Mouse (Mus musculus): ENCODE data around the gene Fat1.

Fat1 gene

GRCm38 (mm10) chr8:44961492-44961891, 26.2 kb downstream of the Fat1 start:
- no peak for DNase-seq (ENCODE audit: low spot score in 2 of 2)

- no peak for DNase-seq (ENCODE audit: low spot score in 2 of 2)
Observed at GRCm38 (mm10) chr8:44962572-44963231, 27.5 kb downstream of the Fat1 start.

GRCm38 (mm10) chr8:44967521-44968039, 32.3 kb downstream of the Fat1 start:
- DNase-seq (ENCODE audit: low spot score in 2 of 2): no peak

DNA sequence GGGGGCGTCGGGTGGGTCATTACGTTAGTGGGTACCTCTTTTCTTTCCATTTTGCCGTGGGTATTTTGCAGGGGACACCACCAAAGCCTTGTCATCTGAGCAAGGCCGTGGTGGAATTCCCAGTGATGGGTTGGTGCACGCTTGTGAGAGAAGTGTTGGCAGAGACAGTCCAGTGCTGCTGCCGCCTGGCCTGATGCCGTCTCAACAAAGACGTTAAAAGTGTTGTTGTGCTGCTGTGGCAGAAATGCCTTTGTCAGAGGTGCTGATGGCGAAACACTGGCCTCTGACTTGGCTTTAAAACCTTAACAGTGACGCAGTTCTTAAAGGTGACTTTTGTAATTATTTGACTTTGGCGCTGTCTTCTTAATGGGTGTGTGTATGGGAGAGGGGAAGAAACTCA, 34.8 kb downstream of the Fat1 start:
- DNase-seq (ENCODE audit: low spot score in 2 of 2): no peak

- DNase-seq (ENCODE audit: low spot score in 2 of 2): no peak
Observed at GRCm38 (mm10) chr8:44971346-44971745, 36.1 kb downstream of the Fat1 start.

DNA sequence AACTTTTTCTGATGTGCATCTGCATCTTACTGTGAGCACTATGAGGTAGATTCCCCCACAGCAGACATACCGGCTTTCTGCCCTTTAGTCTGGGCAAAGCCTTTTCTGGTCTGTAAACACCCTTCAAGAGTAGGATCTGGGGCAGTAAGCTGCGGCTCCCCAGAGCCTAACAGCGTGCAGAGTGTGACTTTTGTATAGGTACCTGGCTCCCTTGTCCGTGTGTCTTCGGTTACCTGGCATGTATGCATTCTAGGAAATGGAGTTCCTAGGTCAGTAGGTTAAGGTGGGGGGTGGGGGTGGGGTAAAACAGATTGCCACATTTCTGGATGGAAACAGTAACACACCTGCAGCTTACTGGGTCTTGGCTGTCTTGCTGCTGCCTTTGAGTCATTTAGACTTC, 36.7 kb downstream of the Fat1 start:
- no peak for DNase-seq (ENCODE audit: low spot score in 2 of 2)

- no peak for DNase-seq (ENCODE audit: low spot score in 2 of 2)
Observed at GRCm38 (mm10) chr8:44975113-44975512, 39.9 kb downstream of the Fat1 start.

DNA sequence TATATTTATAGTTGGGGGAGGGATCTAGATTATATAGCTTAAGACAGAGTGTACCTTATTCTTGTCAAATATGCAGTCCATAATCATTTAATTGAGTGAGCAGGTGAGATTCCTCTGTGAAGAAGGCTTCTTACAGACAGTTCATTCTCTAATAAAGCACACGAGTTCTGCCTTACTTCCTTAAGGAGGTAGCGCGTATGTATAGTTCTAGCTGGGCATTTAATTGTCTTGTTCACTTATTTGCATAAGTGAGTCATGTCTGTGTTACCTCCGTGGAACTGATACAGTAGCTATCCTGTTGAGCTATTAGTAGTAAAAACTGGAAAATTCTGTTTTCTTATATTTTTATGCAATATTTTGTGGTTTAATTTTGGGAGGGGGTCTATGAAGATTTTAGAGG, 40.4 kb downstream of the Fat1 start:
- DNase-seq (ENCODE audit: low spot score in 2 of 2): no peak

DNA sequence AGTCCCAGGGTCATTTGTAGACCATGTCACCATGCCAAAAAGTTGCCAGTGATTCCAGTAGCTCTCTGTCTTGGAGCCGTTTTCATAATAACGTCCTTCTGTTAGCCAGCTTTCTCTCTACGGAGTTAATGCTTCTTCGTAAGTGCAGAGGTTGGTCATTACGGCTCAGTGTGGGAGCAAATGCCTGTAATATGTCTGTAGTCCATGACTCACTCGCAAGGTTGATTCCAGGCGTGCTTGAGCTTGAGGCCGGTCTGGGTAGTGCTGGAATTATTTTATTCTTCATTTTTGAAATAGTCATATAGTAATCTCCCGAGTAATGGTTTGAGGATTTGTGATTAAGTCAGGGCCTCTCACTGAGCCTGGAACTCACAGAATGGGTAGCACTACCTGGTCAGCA, 43.4 kb downstream of the Fat1 start:
- DNase-seq (ENCODE audit: low spot score in 2 of 2): no peak

DNA sequence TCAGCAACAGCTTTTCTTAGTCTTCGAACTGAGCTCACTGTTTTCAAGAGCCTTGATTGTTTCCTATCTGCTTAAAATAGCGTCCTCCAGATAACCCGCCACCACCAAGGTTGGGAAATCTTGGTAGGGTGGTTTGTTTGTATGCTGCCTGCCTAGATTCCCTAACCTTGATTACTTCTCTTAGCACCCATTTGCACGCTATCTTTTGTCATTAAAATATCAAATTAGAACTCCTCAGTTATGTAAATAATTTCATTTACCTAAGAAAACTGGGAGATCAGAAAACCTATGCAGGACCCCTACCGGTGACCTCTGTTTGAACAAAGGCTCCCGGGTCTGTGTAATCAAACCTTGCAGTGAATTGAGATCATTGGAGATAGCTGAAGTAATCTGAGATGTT, 44.0 kb downstream of the Fat1 start:
- DNase-seq (ENCODE audit: low spot score in 2 of 2): no peak

DNA sequence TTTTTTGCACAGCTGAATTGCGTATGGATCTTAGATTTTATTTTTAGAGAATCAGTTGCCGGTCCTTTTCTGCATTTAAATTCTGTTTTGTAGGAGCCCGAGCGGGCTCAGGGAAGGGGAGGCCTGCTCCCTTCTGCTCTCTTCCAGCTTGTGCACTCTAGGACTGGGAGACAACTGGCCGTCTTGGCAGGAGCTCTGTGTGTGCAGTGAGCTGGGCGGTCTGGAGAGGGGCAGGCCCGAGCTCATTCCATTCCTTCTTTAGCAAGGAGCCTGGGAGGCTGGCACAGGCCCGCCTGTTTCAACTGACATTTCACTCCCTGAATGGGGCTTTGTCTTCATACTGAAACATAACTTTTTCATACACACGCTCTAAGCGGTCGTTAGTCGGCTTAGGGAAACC, 44.8 kb downstream of the Fat1 start:
- DNase-seq (ENCODE audit: low spot score in 2 of 2): no peak

- DNase-seq (ENCODE audit: low spot score in 2 of 2): no peak
Observed at GRCm38 (mm10) chr8:44985326-44986288, 50.4 kb downstream of the Fat1 start.

GRCm38 (mm10) chr8:44991700-44992487, 56.6 kb downstream of the Fat1 start:
- DNase-seq (ENCODE audit: low spot score in 2 of 2): no peak

- no peak for DNase-seq (ENCODE audit: low spot score in 2 of 2)
Observed at GRCm38 (mm10) chr8:44992664-44993063, 57.4 kb downstream of the Fat1 start.

DNA sequence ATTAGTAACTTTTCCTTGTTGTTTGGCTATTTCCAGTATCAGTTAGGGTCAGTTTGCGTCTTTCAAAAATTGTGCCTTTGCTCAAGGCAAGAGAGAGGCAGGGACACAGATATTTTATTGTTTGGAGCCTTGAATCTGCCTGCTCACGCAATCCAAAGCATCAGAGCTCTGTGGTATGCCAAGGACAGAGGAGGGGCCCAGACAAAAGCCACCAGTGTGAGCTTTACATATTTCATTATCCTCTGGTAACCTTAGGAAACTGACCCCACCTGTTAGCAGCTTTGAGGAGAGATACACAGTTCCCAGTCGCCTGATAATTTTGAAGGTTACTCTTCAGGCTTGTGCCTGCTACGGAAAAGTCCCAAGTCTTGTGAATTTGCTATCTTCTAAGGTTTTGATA, 58.1 kb downstream of the Fat1 start:
- DNase-seq (ENCODE audit: low spot score in 2 of 2): no peak

DNA sequence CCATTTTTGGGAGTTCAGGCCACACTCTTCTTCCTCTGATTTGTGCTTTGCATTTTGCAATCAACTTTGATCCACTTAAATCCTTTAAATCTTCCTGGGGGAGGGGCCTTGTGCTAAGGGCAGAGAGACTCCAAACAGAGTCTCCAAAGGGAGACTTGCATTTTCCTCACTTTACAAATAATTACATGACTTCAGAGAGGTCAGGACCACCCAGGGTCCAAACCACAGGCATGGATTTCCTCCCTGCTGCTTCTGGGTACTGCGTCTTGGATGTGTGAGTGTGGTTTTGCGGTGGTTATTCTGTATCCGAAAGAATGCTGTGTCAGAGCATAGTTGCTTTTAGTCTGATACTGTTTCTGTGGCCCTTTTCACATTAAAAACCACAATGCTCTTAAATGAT, 61.2 kb downstream of the Fat1 start:
- DNase-seq (ENCODE audit: low spot score in 2 of 2): no peak

GRCm38 (mm10) chr8:44997321-44997720, 62.1 kb downstream of the Fat1 start:
- no peak for DNase-seq (ENCODE audit: low spot score in 2 of 2)

- no peak for DNase-seq (ENCODE audit: low spot score in 2 of 2)
Observed at GRCm38 (mm10) chr8:44997829-44998228, 62.6 kb downstream of the Fat1 start.

DNA sequence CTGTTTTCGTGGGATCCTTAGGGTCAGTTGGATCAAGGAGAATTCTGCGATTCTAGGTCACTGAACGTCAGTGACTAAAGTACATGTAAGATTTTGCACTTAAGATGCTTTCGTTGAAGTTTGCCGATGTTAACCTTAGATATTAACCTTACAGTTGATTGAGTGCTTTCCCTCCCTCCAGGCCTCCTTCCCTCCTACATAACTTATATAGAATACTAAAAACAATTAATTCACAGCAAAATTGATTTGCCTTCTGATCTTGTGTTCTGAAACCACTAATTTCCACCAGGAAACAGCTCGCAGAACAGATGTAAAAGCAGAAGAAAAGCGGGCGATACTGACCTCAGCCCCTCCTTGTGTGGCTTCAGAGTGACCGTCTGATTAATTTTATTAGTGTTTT, 63.0 kb downstream of the Fat1 start:
- DNase-seq (ENCODE audit: low spot score in 2 of 2): no peak

GRCm38 (mm10) chr8:44998681-44999277, 63.5 kb downstream of the Fat1 start:
- DNase-seq (ENCODE audit: low spot score in 2 of 2): no peak

GRCm38 (mm10) chr8:45001577-45002197, 66.4 kb downstream of the Fat1 start:
- DNase-seq (ENCODE audit: low spot score in 2 of 2): no peak
